Comparison of ENCODE assay signal across 8 mouse cellular contexts in the genomic region with DNA sequence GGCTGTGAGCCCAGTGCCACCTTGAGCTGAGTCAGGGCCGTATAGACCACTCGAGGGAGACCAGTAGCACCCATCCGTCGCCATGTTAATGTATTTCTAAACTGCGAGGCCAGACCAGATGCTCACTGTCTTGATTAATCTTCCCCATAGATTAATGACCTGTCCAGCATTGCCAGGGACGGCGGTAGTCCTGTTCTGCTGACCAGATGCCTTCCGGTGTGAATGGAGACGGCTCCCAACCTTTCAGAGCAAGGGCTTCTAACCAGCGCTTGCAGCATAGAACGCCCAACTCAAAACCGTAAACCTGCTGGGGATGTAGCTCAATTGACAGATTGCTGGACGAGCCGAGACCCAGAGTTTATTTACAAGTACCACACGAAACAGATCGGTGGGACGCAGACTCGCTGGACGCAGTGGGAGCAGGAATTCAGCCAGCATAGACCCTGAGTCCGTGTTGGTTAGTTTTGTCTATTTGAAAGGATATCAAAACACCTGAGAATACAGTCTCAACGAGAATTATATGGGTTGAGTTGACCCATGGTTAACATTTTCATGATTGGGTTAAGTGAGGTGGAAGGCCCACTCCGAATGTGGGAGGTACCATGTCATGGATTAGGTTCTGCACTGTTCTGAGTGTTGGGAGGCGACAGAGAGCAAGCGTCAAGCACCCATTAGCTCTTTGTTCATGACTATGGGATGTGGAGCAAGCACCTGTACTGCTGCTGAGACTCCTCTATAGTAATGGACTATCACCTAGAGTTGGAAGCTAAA. TPM values are rescaled to one million over a fixed set of nuclear protein-coding genes. Genes with fewer than 3 reads are reported as not detected.
DNase-seq lines count a peak whose midpoint lies in the region; ATAC-seq and TF ChIP-seq lines count a peak whose summit lies in the region.

No protein-coding gene starts in this region.

- ATAC-seq in hindbrain, embryonic 15.5 days (ENCODE audit: low FRiP score, low read depth) = no peak
- ATAC-seq in midbrain, embryonic 15.5 days (replicated peaks) = peak; percentile 31; the same call in 1 of the 2 replicates

- peak overlapping the region; percentile 97 for H3K27ac ChIP-seq in left cerebral cortex, adult 2 months
- peak overlapping the region; percentile 89 for H3K27ac ChIP-seq in brown adipose tissue, adult 24 weeks (replicated peaks; ENCODE audit: low read depth, low read length)
- H3K27ac ChIP-seq in hindbrain, embryonic 15.5 days (replicated peaks) = peak overlapping the region; percentile 97
- H3K27ac ChIP-seq in midbrain, embryonic 15.5 days = peak overlapping the region; percentile 97

- H3K4me2 ChIP-seq in hindbrain, embryonic 15.5 days = peak overlapping the region; percentile 77
- peak overlapping the region; percentile 70 for H3K4me2 ChIP-seq in midbrain, embryonic 15.5 days

- H3K36me3 ChIP-seq in hindbrain, embryonic 15.5 days = peaks cover 22% of the 10 kb centered on the region
- H3K36me3 ChIP-seq in midbrain, embryonic 15.5 days (replicated peaks) = 0 out of 2 replicates have a peak, but pooled peaks cover 8% of the 10 kb centered on the region

- no peaks in the 10 kb centered on the region for H3K9me3 ChIP-seq in hindbrain, embryonic 15.5 days
- H3K9me3 ChIP-seq in midbrain, embryonic 15.5 days = no peaks in the 10 kb centered on the region

- peak overlapping the region; percentile 78 for H3K4me3 ChIP-seq in left cerebral cortex, adult 2 months
- H3K4me3 ChIP-seq in brown adipose tissue, adult 24 weeks (ENCODE audit: insufficient read depth, low read depth, low read length) = peak overlapping the region; percentile 77
- H3K4me3 ChIP-seq in hindbrain, embryonic 15.5 days = peak overlapping the region; percentile 81
- H3K4me3 ChIP-seq in midbrain, embryonic 15.5 days = peak overlapping the region; percentile 76

- H3K9ac ChIP-seq in hindbrain, embryonic 15.5 days = peak overlapping the region; percentile 92
- H3K9ac ChIP-seq in midbrain, embryonic 15.5 days = peak overlapping the region; percentile 93

- WGBS in hindbrain, embryonic 15.5 days = 9% methylated on average over 24 of the region's 24 CpGs
- 16% methylated on average over 24 of the region's 24 CpGs for WGBS in midbrain, embryonic 15.5 days

- H3K4me1 ChIP-seq in brown adipose tissue, adult 24 weeks (ENCODE audit: control insufficient read depth, insufficient read depth, insufficient read length, low read length) = peaks cover 6% of the 10 kb centered on the region; the same call in 1 of the 2 replicates
- peaks cover 41% of the 10 kb centered on the region for H3K4me1 ChIP-seq in hindbrain, embryonic 15.5 days (replicated peaks)
- peaks cover 29% of the 10 kb centered on the region for H3K4me1 ChIP-seq in midbrain, embryonic 15.5 days

- DNase-seq in left cerebral cortex, adult 2 months (ENCODE audit: extremely low spot score in 1 of 2, low spot score in 2 of 2) = no peak
- no peak for DNase-seq in left cerebral cortex, adult 8-10 months (ENCODE audit: low spot score in 2 of 2)
- no peak for DNase-seq in layer of hippocampus, postnatal 36 days
- DNase-seq in layer of hippocampus, postnatal 14 days (ENCODE audit: low spot score in 2 of 2) = no peak
- DNase-seq in lung, postnatal 25 days (ENCODE audit: low spot score) = no peak

- intact Hi-C loops in left cerebral cortex, adult 2 months (cut with DNase I) = loop anchor here (1.0 kb wide), 1 partner anchor 21 kb away; no protein-coding TSS in a partner anchor

- H3K27me3 ChIP-seq in hindbrain, embryonic 15.5 days = no peaks in the 10 kb centered on the region
- no peaks in the 10 kb centered on the region for H3K27me3 ChIP-seq in midbrain, embryonic 15.5 days (replicated peaks)

- TF ChIP-seq CTCF in left cerebral cortex, adult 2 months (IDR thresholded peaks at IDR 0.05) = no peak

RNA-seq across cellular contexts. Expression of a gene that starts 6.4 kb away (rescaled TPM):
- total RNA-seq in left cerebral cortex, adult 2 months (2021) = 10 to 100 TPM; 46.2 to 49.7 TPM
- 10 to 100 TPM; 41.1 to 48.4 (median 45.4) TPM for total RNA-seq in left cerebral cortex, adult 8-10 months (2022)
- polyA plus RNA-seq in brown adipose tissue, adult 24 weeks (2012; ENCODE audit: insufficient read depth, insufficient read length, missing spikeins) = 54.9 and 75.8 TPM in 2 replicates
- 37.5 and 39.4 TPM in 2 replicates for polyA plus RNA-seq in hindbrain, embryonic 15.5 days (2015; fragmentation: Nextera tagmentation; extraction: Ambion mirVana)
- 40.6 and 42.7 TPM in 2 replicates for polyA plus RNA-seq in midbrain, embryonic 15.5 days (2015; fragmentation: Nextera tagmentation; extraction: Ambion mirVana)
- 10 to 100 TPM; 44.0 to 51.2 TPM for total RNA-seq in layer of hippocampus, postnatal 36 days (2021)
- 10 to 100 TPM; 47.7 to 52.0 TPM for total RNA-seq in layer of hippocampus, postnatal 14 days (2021)

RNA-seq across cellular contexts. Expression of a gene that starts 6.8 kb away (rescaled TPM):
- 10 to 100 TPM; 53.5 to 59.2 TPM for total RNA-seq in left cerebral cortex, adult 2 months (2021)
- 10 to 100 TPM; 41.8 to 49.8 (median 44.4) TPM for total RNA-seq in left cerebral cortex, adult 8-10 months (2022)
- 19.5 and 20.6 TPM in 2 replicates for polyA plus RNA-seq in brown adipose tissue, adult 24 weeks (2012; ENCODE audit: insufficient read depth, insufficient read length, missing spikeins)
- 48.4 and 51.9 TPM in 2 replicates for polyA plus RNA-seq in hindbrain, embryonic 15.5 days (2015; fragmentation: Nextera tagmentation; extraction: Ambion mirVana)
- polyA plus RNA-seq in midbrain, embryonic 15.5 days (2015; fragmentation: Nextera tagmentation; extraction: Ambion mirVana) = 53.4 and 55.8 TPM in 2 replicates
- total RNA-seq in layer of hippocampus, postnatal 36 days (2021) = 10 to 100 TPM; 50.3 to 52.9 TPM
- total RNA-seq in layer of hippocampus, postnatal 14 days (2021) = 10 to 100 TPM; 67.1 to 69.3 TPM

RNA-seq across cellular contexts. Expression of a gene that starts 16.9 kb away (rescaled TPM):
- total RNA-seq in left cerebral cortex, adult 2 months (2021) = 10 to 100 TPM; 31.4 to 31.9 TPM
- total RNA-seq in left cerebral cortex, adult 8-10 months (2022) = 10 to 100 TPM; 25.0 to 28.7 (median 26.5) TPM
- polyA plus RNA-seq in brown adipose tissue, adult 24 weeks (2012; ENCODE audit: insufficient read depth, insufficient read length, missing spikeins) = 2.0 and 2.6 TPM in 2 replicates
- 30.2 and 30.8 TPM in 2 replicates for polyA plus RNA-seq in hindbrain, embryonic 15.5 days (2015; fragmentation: Nextera tagmentation; extraction: Ambion mirVana)
- polyA plus RNA-seq in midbrain, embryonic 15.5 days (2015; fragmentation: Nextera tagmentation; extraction: Ambion mirVana) = 30.5 and 32.5 TPM in 2 replicates
- 10 to 100 TPM; 27.6 to 31.4 TPM for total RNA-seq in layer of hippocampus, postnatal 36 days (2021)
- 10 to 100 TPM; 20.1 to 20.2 TPM for total RNA-seq in layer of hippocampus, postnatal 14 days (2021)

RNA-seq across cellular contexts. Expression of a gene that starts 49.2 kb away (rescaled TPM):
- not detected for total RNA-seq in left cerebral cortex, adult 2 months (2021)
- not detected for total RNA-seq in left cerebral cortex, adult 8-10 months (2022)
- polyA plus RNA-seq in brown adipose tissue, adult 24 weeks (2012; ENCODE audit: insufficient read depth, insufficient read length, missing spikeins) = not detected in 2 replicates
- polyA plus RNA-seq in hindbrain, embryonic 15.5 days (2015; fragmentation: Nextera tagmentation; extraction: Ambion mirVana) = not detected in 2 replicates
- polyA plus RNA-seq in midbrain, embryonic 15.5 days (2015; fragmentation: Nextera tagmentation; extraction: Ambion mirVana) = not detected in 2 replicates
- not detected for total RNA-seq in layer of hippocampus, postnatal 36 days (2021)
- total RNA-seq in layer of hippocampus, postnatal 14 days (2021) = not detected

RNA-seq across cellular contexts. Expression of a gene that starts 55.1 kb away (rescaled TPM):
- not detected for total RNA-seq in left cerebral cortex, adult 2 months (2021)
- not detected for total RNA-seq in left cerebral cortex, adult 8-10 months (2022)
- not detected in 2 replicates for polyA plus RNA-seq in brown adipose tissue, adult 24 weeks (2012; ENCODE audit: insufficient read depth, insufficient read length, missing spikeins)
- polyA plus RNA-seq in hindbrain, embryonic 15.5 days (2015; fragmentation: Nextera tagmentation; extraction: Ambion mirVana) = 0.39 TPM in 1 of 2 replicates, not detected in the other
- 0.31 TPM in 1 of 2 replicates, not detected in the other for polyA plus RNA-seq in midbrain, embryonic 15.5 days (2015; fragmentation: Nextera tagmentation; extraction: Ambion mirVana)
- under 1 TPM in 1 of 2 experiments, not detected in 1; 0.30 TPM for total RNA-seq in layer of hippocampus, postnatal 36 days (2021)
- under 1 TPM in 1 of 2 experiments, not detected in 1; 0.37 TPM for total RNA-seq in layer of hippocampus, postnatal 14 days (2021)
